Mouse (Mus musculus) cerebellum, postnatal 4 days (tissue): ENCODE measurements at regions not wholly inside any gene's neighbourhood (a gene's known extent, or its start where the extent isn't known, plus 50 kb on each side); places are given as distances from the start of the nearest gene placed in this dataset.
A peak's percentile ranks its signal among the peaks of the same experiment; 100 is the strongest.

ENCODE experiments used
- DNase-seq, 2 experiments: peaks; one replicate each; pipeline ENCODE4 v3.0.0; 2022; ENCODE audit warnings: low spot score in 2 of 2, mixed read lengths in 1 of 2

GRCm38 (mm10) chr9:69662394-69662793, 98.3 kb downstream of the Foxb1 start:
- DNase-seq: peak in 1 of 2 experiments; percentile 34

- DNase-seq: peak in 1 of 2 experiments; percentile 23
These were observed 102.5 kb downstream of the Foxb1 start for GRCm38 (mm10) chr9:69658276-69658675.

- DNase-seq: no peak
These were observed 104.7 kb downstream of the Foxb1 start for GRCm38 (mm10) chr9:69656053-69656452.

- DNase-seq: no peak
These were observed 108.6 kb downstream of the Foxb1 start for GRCm38 (mm10) chr9:69652106-69652505.

- no peak for DNase-seq
These were observed 109.1 kb downstream of the Foxb1 start for GRCm38 (mm10) chr9:69651608-69652007.

- no peak for DNase-seq
These were observed 118.1 kb downstream of the Foxb1 start for GRCm38 (mm10) chr9:69642591-69642990.

GRCm38 (mm10) chr9:69623312-69623711, 137.4 kb downstream of the Foxb1 start:
- peak; percentile 58 to 78 for DNase-seq

GRCm38 (mm10) chr9:69621006-69621405, 139.7 kb downstream of the Foxb1 start:
- DNase-seq: no peak

GRCm38 (mm10) chr9:69617328-69617727, 143.4 kb downstream of the Foxb1 start:
- DNase-seq: no peak

- DNase-seq: no peak
These were observed 144.1 kb downstream of the Anxa2 start for GRCm38 (mm10) chr9:69597472-69597871.

GRCm38 (mm10) chr9:69592329-69593062, 139.1 kb downstream of the Anxa2 start:
- DNase-seq: no peak

GRCm38 (mm10) chr9:69588846-69589245, 135.4 kb downstream of the Anxa2 start:
- no peak for DNase-seq

- DNase-seq: no peak
These were observed 133.7 kb downstream of the Anxa2 start for GRCm38 (mm10) chr9:69587096-69587495.

- no peak for DNase-seq
These were observed 127.8 kb downstream of the Anxa2 start for GRCm38 (mm10) chr9:69581236-69581635.

- no peak for DNase-seq
These were observed 124.4 kb downstream of the Anxa2 start for GRCm38 (mm10) chr9:69577661-69578405.

GRCm38 (mm10) chr9:69575386-69575785, 122.0 kb downstream of the Anxa2 start:
- DNase-seq: no peak

- no peak for DNase-seq
These were observed 115.3 kb downstream of the Anxa2 start for GRCm38 (mm10) chr9:69568631-69569230.

- DNase-seq: no peak
These were observed 114.8 kb downstream of the Anxa2 start for GRCm38 (mm10) chr9:69568222-69568621.

GRCm38 (mm10) chr9:69566996-69567395, 113.6 kb downstream of the Anxa2 start:
- no peak for DNase-seq

- DNase-seq: no peak
These were observed 89.8 kb downstream of the Anxa2 start for GRCm38 (mm10) chr9:69543241-69543640.
